8 mouse cellular contexts compared by ENCODE assay signal in the genomic region with DNA sequence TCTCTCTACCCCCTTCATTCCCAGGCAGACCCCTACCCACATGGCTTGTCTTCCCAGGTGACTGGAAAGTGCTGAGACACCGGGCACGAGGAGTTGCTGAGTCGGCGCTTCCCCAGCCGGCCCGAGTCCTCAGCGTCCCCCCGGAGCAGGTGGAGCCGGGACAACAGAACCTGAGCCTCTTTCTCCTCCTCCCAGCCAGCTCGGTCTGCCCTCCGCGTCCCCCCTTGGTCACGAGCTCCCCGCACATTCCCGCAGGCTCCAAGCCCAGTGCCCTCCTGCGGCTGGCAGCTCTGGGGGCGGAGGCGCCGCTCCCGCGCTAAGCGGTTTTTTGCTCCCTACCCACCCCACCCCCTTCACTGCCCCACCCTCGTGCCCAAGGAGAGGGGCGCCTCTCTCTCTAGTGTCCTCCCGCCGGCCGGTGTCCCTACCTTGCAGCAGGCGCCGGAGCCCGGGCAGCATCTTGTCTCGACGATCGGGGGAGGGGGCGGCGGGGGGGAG. TPM values are rescaled to one million over a fixed set of nuclear protein-coding genes. Genes with fewer than 3 reads are reported as not detected.
DNase-seq lines count a peak whose midpoint lies in the region; ATAC-seq lines count a peak whose summit lies in the region.

A gene (minus strand): TSS at position 477 of the 498 bp plus-strand sequence.

- H3K4me1 ChIP-seq in kidney, embryonic 14.5 days (ENCODE audit: control insufficient read depth, insufficient read depth, low read length) = peaks cover 26% of the 10 kb centered on the region
- H3K4me1 ChIP-seq in forebrain, embryonic 16.5 days (replicated peaks; ENCODE audit: control insufficient read depth, insufficient read depth, low read length) = peaks cover 42% of the 10 kb centered on the region
- H3K4me1 ChIP-seq in neural tube, embryonic 15.5 days = peaks cover 53% of the 10 kb centered on the region

- no peaks in the 10 kb centered on the region for H3K9me3 ChIP-seq in kidney, embryonic 14.5 days (ENCODE audit: control insufficient read depth, low read length)
- H3K9me3 ChIP-seq in forebrain, embryonic 16.5 days (ENCODE audit: control insufficient read depth, low read length) = no peaks in the 10 kb centered on the region
- H3K9me3 ChIP-seq in neural tube, embryonic 15.5 days (replicated peaks) = no peaks in the 10 kb centered on the region

- intact Hi-C loops in left cerebral cortex, postnatal 4 days (cut with DNase I) = loop anchor here (5.0 kb wide), 1 partner anchor 54 kb away; no protein-coding TSS in a partner anchor

- no peaks in the 10 kb centered on the region for H3K36me3 ChIP-seq in kidney, embryonic 14.5 days (ENCODE audit: control insufficient read depth, insufficient read depth, low read length)
- H3K36me3 ChIP-seq in forebrain, embryonic 16.5 days (ENCODE audit: control insufficient read depth, insufficient read depth) = no peaks in the 10 kb centered on the region
- no peaks in the 10 kb centered on the region for H3K36me3 ChIP-seq in neural tube, embryonic 15.5 days

- no peak within 1 kb of the TSS for H3K27ac ChIP-seq in kidney, embryonic 14.5 days (ENCODE audit: low read depth, low read length)
- peak within 1 kb of the TSS; percentile 91 for H3K27ac ChIP-seq in forebrain, embryonic 16.5 days (ENCODE audit: low read length)
- no peak within 1 kb of the TSS for H3K27ac ChIP-seq in neural tube, embryonic 15.5 days (replicated peaks)

- peak; percentile 6; the same call in 1 of the 2 replicates for ATAC-seq in kidney, embryonic 14.5 days (ENCODE audit: low FRiP score, low TSS enrichment)
- peak; percentile 8 for ATAC-seq in forebrain, embryonic 16.5 days
- peak; percentile 37 for ATAC-seq in neural tube, embryonic 15.5 days (ENCODE audit: low FRiP score)

- peaks cover 58% of the 10 kb centered on the region for H3K27me3 ChIP-seq in kidney, embryonic 14.5 days (ENCODE audit: control insufficient read depth, insufficient read depth, low read length)
- peaks cover 19% of the 10 kb centered on the region for H3K27me3 ChIP-seq in forebrain, embryonic 16.5 days (replicated peaks; ENCODE audit: control insufficient read depth, insufficient read depth, low read length)
- H3K27me3 ChIP-seq in neural tube, embryonic 15.5 days (replicated peaks) = peaks cover 83% of the 10 kb centered on the region

- H3K4me2 ChIP-seq in kidney, embryonic 14.5 days (replicated peaks; ENCODE audit: low read depth, low read length) = peak within 1 kb of the TSS; percentile 79
- peak within 1 kb of the TSS; percentile 86 for H3K4me2 ChIP-seq in forebrain, embryonic 16.5 days (ENCODE audit: low read length)
- H3K4me2 ChIP-seq in neural tube, embryonic 15.5 days = peak within 1 kb of the TSS; percentile 81

- DNase-seq in kidney, postnatal 14 days = no peak
- peak; percentile 39 for DNase-seq in ZHBTc4 (ENCODE audit: low read depth, low spot score)
- peak; percentile 32 for DNase-seq in left cerebral cortex, postnatal 4 days
- no peak for DNase-seq in B cell, adult 2 months
- no peak for DNase-seq in ovary, postnatal 10 days (ENCODE audit: low spot score)

- under 1% methylated on average over 34 of the region's 35 CpGs for WGBS in kidney, embryonic 14.5 days
- 0% methylated on average over 22 of the region's 35 CpGs for WGBS in forebrain, embryonic 16.5 days
- WGBS in neural tube, embryonic 15.5 days = under 1% methylated on average over 30 of the region's 35 CpGs

- peak within 1 kb of the TSS; percentile 51 for H3K4me3 ChIP-seq in kidney, embryonic 14.5 days (ENCODE audit: low read length)
- H3K4me3 ChIP-seq in forebrain, embryonic 16.5 days (replicated peaks; ENCODE audit: low read length) = peak within 1 kb of the TSS; percentile 71
- H3K4me3 ChIP-seq in neural tube, embryonic 15.5 days (replicated peaks) = peak within 1 kb of the TSS; percentile 67

- H3K9ac ChIP-seq in kidney, embryonic 14.5 days (ENCODE audit: low read depth, low read length) = peak within 1 kb of the TSS; percentile 50
- peak within 1 kb of the TSS; percentile 70 for H3K9ac ChIP-seq in forebrain, embryonic 16.5 days (replicated peaks; ENCODE audit: low read depth, low read length)
- peak within 1 kb of the TSS; percentile 50 for H3K9ac ChIP-seq in neural tube, embryonic 15.5 days (replicated peaks)

RNA-seq across cellular contexts. Expression of the gene that starts here (rescaled TPM):
- 1.6 and 2.1 TPM in 2 replicates for polyA plus RNA-seq in kidney, embryonic 14.5 days (2014; fragmentation: Nextera tagmentation; extraction: Ambion mirVana)
- 9.8 and 11.4 TPM in 2 replicates for polyA plus RNA-seq in forebrain, embryonic 16.5 days (2015; fragmentation: Nextera tagmentation; extraction: Ambion mirVana)
- 10 to 100 TPM; 59.4 to 61.6 TPM for total RNA-seq in left cerebral cortex, postnatal 4 days (2021)
- polyA plus RNA-seq in neural tube, embryonic 15.5 days (2015; fragmentation: Nextera tagmentation; extraction: Ambion mirVana) = 3.6 and 3.9 TPM in 2 replicates

Comparison
In these comparisons a context has a peak if more than half of its experiments do, and no peak if none do; other contexts are left out.
1. DNase-seq: peak in ZHBTc4 (single experiment) and left cerebral cortex, postnatal 4 days (single experiment); none in kidney, postnatal 14 days (single experiment), B cell, adult 2 months (0 of 2) and ovary, postnatal 10 days (single experiment).
2. Peak in every context shown above with its lines, with median percentiles within 50 percentile points of each other: ATAC-seq, H3K4me2 ChIP-seq, H3K4me3 ChIP-seq and H3K9ac ChIP-seq.